Mouse (Mus musculus): ENCODE results near the gene Chp2. TPM values are rescaled to one million over a fixed set of nuclear protein-coding genes. Genes with fewer than 3 reads are reported as not detected.
"Not testable (repeated sequence)": the region's sequence is repeated elsewhere in the genome, so short reads cannot be mapped to it uniquely, and the experiment has no call there.

Chp2 gene
- polyA plus RNA-seq, 1 experiment from 2014 or later: 0.24 TPM

DNA sequence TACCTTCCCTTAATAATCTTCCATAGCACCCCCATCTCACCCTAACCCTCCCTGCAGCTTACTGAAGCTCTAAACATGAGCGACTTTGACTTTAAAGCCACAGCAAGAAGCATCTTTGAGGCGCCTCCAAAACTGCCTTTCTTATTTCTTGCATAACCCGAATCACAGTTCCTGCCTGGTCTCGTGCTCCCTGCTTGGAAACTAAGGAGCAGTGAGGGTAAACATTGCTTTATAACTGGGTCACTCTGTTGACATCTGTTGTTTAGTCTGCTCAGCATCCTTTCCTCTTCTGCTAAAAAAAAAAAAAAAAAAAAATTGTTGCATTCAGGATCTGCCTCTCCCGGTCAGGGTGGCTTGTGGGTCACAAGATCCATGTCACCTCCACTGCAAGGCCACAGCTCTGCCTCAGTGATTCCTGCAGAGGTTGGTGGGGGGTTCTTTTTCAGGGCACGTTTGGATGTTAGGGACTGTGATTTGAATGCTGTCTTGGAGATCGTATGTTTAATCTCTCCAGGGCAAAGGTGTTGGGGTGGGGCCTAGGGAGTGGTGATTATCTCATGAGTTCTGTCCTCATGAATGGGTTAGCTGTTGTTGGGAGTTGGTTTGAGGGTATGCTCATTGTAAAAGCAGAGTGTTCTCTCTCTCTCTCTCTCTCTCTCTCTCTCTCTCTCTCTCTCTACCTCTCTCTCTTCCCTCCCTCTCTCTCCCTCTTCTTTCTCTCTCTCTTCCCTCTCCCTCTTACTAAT is 10.8 kb upstream of the Chp2 start:
- H3K9me3 ChIP-seq: no peaks in the 10 kb centered on the region
- 63% methylated on average over 7 of the region's 7 CpGs for WGBS
- no peak for DNase-seq (ENCODE audit: low spot score)
- no peaks in the 10 kb centered on the region for H3K4me1 ChIP-seq (replicated peaks)
- no peaks in the 10 kb centered on the region for H3K27me3 ChIP-seq (ENCODE audit: insufficient read depth, poor library complexity, severe bottlenecking)
- H3K4me3 ChIP-seq: no peak overlapping the region
- no peaks in the 10 kb centered on the region for H3K36me3 ChIP-seq
- no peak overlapping the region for H3K27ac ChIP-seq

- WGBS: 76% methylated on average over 7 of the region's 7 CpGs
- H3K36me3 ChIP-seq: no peaks in the 10 kb centered on the region
- H3K4me3 ChIP-seq: no peak overlapping the region
- H3K9me3 ChIP-seq: no peaks in the 10 kb centered on the region
- H3K27ac ChIP-seq: no peak overlapping the region
- no peaks in the 10 kb centered on the region for H3K27me3 ChIP-seq (ENCODE audit: insufficient read depth, poor library complexity, severe bottlenecking)
- H3K4me1 ChIP-seq (replicated peaks): no peaks in the 10 kb centered on the region
- DNase-seq (ENCODE audit: low spot score): no peak
Measured at GRCm38 (mm10) chr7:122226020-122226742, 6.9 kb downstream of the Chp2 start.

DNA sequence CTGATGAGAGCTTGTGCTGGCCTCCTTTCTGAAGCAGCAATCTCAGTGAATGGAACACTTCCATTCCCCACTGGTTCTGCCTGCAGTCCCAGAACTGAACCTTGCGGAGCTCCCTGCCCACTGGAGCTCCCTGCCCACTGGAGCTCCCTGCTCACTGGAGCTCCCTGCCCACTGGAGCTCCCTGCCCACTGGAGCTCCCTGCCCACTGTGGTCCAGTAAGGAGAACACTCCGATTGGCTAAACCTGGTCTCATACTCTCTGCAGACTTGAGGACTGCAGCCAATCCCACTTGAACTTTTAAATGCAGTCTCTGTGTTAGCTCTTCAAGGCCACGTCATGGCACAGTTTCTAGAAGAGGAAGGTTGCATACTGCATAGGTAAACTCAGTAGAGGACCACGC is 7.4 kb downstream of the Chp2 start:
- Histone ChIP-seq H3K9me3 (no peaks in the 10 kb centered on the region), H3K4me1 (replicated peaks) (no peaks in the 10 kb centered on the region), H3K27me3 (ENCODE audit: insufficient read depth, poor library complexity, severe bottlenecking) (no peaks in the 10 kb centered on the region), H3K27ac (no peak overlapping the region), H3K36me3 (no peaks in the 10 kb centered on the region), H3K4me3 (no peak overlapping the region)
- 92% methylated on average over 4 of the region's 4 CpGs for WGBS
- DNase-seq (ENCODE audit: low spot score): no peak

DNA sequence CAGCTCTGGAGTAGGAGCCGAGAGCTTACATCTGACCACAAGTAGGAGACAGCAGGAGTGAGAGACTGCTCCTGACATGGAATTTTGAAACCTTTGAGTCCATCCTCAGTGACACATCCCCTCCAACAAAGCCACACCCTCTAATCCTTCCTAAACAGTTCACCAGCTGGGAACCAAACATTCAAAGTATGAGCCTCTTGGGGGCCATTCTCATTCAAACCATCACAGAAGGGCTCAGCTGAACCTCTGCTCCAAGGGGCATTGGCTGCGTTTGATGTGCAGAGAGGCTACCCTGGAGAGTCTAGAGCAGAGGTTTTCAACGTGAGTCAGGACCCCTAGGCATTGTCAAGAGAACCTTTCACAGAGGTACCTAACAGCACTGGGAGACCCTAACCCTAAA is 10.0 kb downstream of the Chp2 start:
- Histone ChIP-seq H3K27me3 (ENCODE audit: insufficient read depth, poor library complexity, severe bottlenecking) (no peaks in the 10 kb centered on the region), H3K4me1 (replicated peaks) (no peaks in the 10 kb centered on the region), H3K36me3 (no peaks in the 10 kb centered on the region), H3K27ac (no peak overlapping the region), H3K9me3 (no peaks in the 10 kb centered on the region), H3K4me3 (no peak overlapping the region)
- no peak for DNase-seq (ENCODE audit: low spot score)
- whole genome bisulfite sequencing: 48% methylated on average over 3 of the region's 3 CpGs

- no peak for DNase-seq (ENCODE audit: low spot score)
- WGBS: 65% methylated on average over 4 of the region's 4 CpGs
- H3K27ac ChIP-seq: no peak overlapping the region
Measured at GRCm38 (mm10) chr7:122229916-122230315, 10.6 kb downstream of the Chp2 start.

DNA sequence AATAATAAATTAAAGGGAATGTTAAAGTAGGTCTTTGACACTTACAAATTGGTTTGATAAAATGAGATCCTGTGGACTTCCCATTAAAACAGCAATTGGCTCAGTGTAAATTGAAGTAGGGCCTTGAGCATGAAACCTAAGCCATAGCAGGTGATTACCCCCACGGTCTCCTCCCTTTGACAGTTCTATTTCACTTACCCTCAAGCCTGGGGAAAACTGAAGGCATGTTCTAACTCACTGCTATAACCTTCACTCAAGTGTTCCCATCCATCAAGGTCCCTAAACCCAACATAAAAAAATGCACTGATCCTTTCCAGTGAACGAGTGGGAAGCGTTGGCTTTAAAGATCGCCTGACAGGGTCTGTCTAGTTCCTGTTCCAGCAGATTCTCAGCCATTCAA is 11.6 kb downstream of the Chp2 start:
- H3K27me3 ChIP-seq (ENCODE audit: insufficient read depth, poor library complexity, severe bottlenecking): no peaks in the 10 kb centered on the region
- no peaks in the 10 kb centered on the region for H3K9me3 ChIP-seq
- no peaks in the 10 kb centered on the region for H3K36me3 ChIP-seq
- H3K27ac ChIP-seq: no peak overlapping the region
- whole genome bisulfite sequencing: 90% methylated on average over 4 of the region's 4 CpGs
- H3K4me1 ChIP-seq (replicated peaks): no peaks in the 10 kb centered on the region
- no peak for DNase-seq (ENCODE audit: low spot score)
- H3K4me3 ChIP-seq: no peak overlapping the region

More at GRCm38 (mm10) chr7:122229916-122230315, 10.6 kb downstream of the Chp2 start:
- H3K27me3 ChIP-seq (ENCODE audit: insufficient read depth, poor library complexity, severe bottlenecking): no peaks in the 10 kb centered on the region
- H3K36me3 ChIP-seq: no peaks in the 10 kb centered on the region
- H3K4me3 ChIP-seq: no peak overlapping the region
- no peaks in the 10 kb centered on the region for H3K9me3 ChIP-seq
- H3K4me1 ChIP-seq (replicated peaks): no peaks in the 10 kb centered on the region

DNA sequence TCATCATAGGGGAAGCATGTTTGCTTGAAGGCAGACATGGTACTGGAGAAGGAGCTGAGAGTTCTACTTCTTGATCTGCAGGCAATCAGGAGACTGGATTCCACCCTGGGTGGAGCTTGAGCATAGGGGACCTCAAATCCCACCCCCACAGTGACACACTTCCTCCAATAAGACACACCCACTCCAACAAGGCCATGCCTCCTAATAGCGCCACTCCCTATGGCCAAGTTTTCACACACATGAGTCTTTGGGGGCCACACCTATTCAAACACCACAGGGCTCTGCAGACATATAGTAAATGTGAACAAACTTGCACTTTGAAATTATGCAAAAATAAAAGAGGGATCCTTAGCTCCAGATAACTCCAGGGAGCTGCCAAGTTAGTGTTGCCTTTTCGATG is 19.6 kb downstream of the Chp2 start:
- no peak for DNase-seq (ENCODE audit: low spot score)
- H3K4me1 ChIP-seq (replicated peaks): 0 out of 2 replicates have a peak, but pooled peaks cover 2% of the 10 kb centered on the region
- no peaks in the 10 kb centered on the region for H3K9me3 ChIP-seq
- no peak overlapping the region for H3K4me3 ChIP-seq
- WGBS: 95% methylated on average over 2 of the region's 2 CpGs
- H3K36me3 ChIP-seq: no peaks in the 10 kb centered on the region
- no peak overlapping the region for H3K27ac ChIP-seq
- H3K27me3 ChIP-seq (ENCODE audit: insufficient read depth, poor library complexity, severe bottlenecking): no peaks in the 10 kb centered on the region

- WGBS: 84% methylated on average over 6 of the region's 6 CpGs
- DNase-seq (ENCODE audit: low spot score): no peak
- no peaks in the 10 kb centered on the region for H3K36me3 ChIP-seq
- no peaks in the 10 kb centered on the region for H3K27me3 ChIP-seq (ENCODE audit: insufficient read depth, poor library complexity, severe bottlenecking)
- H3K4me3 ChIP-seq: no peak overlapping the region
- no peak overlapping the region for H3K27ac ChIP-seq
- H3K4me1 ChIP-seq (replicated peaks): 0 out of 2 replicates have a peak, but pooled peaks cover 4% of the 10 kb centered on the region
- H3K9me3 ChIP-seq: no peaks in the 10 kb centered on the region
Measured at GRCm38 (mm10) chr7:122240413-122241119, 21.3 kb downstream of the Chp2 start.

DNA sequence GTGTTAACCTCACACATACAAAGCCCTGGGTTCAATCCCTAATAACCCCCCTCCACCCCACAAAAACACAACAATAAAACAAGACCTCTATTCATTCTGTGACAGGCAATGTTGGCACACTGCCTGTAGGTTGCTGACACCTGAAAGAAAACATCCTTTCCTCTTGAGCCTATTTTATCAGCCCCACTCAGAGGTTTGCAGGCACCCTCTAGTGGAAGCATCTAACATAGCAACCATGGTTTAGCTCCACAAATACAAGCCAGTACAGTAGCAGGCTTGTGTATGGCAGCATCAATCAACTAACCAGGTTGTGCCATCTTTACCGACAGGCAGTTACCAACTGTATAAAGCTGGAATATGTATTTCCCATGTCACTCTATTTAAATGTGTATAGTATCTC is 23.0 kb downstream of the Chp2 start:
- H3K27me3 ChIP-seq (ENCODE audit: insufficient read depth, poor library complexity, severe bottlenecking): no peaks in the 10 kb centered on the region
- no peak overlapping the region for H3K4me3 ChIP-seq
- H3K27ac ChIP-seq: no peak overlapping the region
- WGBS: 65% methylated on average over 1 of the region's 1 CpGs
- no peaks in the 10 kb centered on the region for H3K36me3 ChIP-seq
- no peaks in the 10 kb centered on the region for H3K9me3 ChIP-seq
- DNase-seq (ENCODE audit: low spot score): peak; percentile 20
- 0 out of 2 replicates have a peak, but pooled peaks cover 4% of the 10 kb centered on the region for H3K4me1 ChIP-seq (replicated peaks)

DNA sequence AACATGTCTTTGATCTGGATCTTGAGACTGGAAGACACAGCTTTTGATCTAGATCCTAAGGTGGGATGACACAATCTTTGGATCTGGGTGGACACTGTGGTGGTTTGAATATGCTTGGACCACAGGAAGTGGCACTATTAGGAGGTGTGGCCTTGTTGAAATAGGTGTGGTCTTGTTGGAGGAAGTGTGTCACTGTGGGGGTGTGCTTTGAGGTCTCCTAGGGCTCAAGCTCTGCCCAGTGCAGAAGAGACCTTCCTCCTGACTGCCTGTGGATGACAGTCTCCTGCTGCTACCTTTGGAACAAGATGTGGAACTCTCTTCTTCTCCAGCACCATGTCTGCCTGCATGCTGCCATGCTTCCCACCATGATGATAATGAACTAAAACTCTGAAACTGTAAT is 23.4 kb downstream of the Chp2 start:
- not testable (repeated sequence) for H3K4me1 ChIP-seq (replicated peaks); H3K9me3 ChIP-seq; H3K36me3 ChIP-seq; H3K4me3 ChIP-seq; H3K27ac ChIP-seq; H3K27me3 ChIP-seq (ENCODE audit: insufficient read depth, poor library complexity, severe bottlenecking); DNase-seq (ENCODE audit: low spot score)

- H3K27me3 ChIP-seq (ENCODE audit: insufficient read depth, poor library complexity, severe bottlenecking): no peaks in the 10 kb centered on the region
- no peak overlapping the region for H3K27ac ChIP-seq
- H3K36me3 ChIP-seq: no peaks in the 10 kb centered on the region
- no peak overlapping the region for H3K4me3 ChIP-seq
- WGBS: 35% methylated on average over 7 of the region's 7 CpGs
- H3K9me3 ChIP-seq: no peaks in the 10 kb centered on the region
- H3K4me1 ChIP-seq (replicated peaks): 0 out of 2 replicates have a peak, but pooled peaks cover 4% of the 10 kb centered on the region
- DNase-seq (ENCODE audit: low spot score): no peak
Measured at GRCm38 (mm10) chr7:122244166-122244565, 24.9 kb downstream of the Chp2 start.

DNA sequence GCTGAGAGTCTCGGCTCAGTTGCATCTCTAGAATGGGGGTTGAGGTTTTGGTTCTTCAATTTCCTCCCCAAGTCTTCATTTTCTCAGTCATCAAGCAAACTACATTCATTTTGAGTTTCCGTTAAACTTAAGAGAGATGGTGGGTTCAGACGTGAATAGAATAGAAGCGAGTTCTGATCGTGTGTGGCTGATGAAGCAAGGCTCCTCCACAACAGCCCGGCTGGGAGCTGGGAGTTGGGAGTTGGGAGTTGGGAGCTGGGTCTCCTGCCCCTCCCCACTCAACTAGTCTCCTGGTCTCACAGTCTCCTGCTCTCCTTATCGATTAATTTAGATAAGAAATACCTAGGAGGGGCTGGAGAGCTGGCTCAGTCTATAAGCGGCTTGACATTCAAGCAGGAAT is 25.3 kb downstream of the Chp2 start:
- no peak overlapping the region for H3K27ac ChIP-seq
- no peaks in the 10 kb centered on the region for H3K9me3 ChIP-seq
- H3K4me3 ChIP-seq: no peak overlapping the region
- no peaks in the 10 kb centered on the region for H3K36me3 ChIP-seq
- 65% methylated on average over 8 of the region's 8 CpGs for WGBS
- no peak for DNase-seq (ENCODE audit: low spot score)
- H3K4me1 ChIP-seq (replicated peaks): 0 out of 2 replicates have a peak, but pooled peaks cover 4% of the 10 kb centered on the region
- H3K27me3 ChIP-seq (ENCODE audit: insufficient read depth, poor library complexity, severe bottlenecking): no peaks in the 10 kb centered on the region

GRCm38 (mm10) chr7:122245976-122246375 is 26.7 kb downstream of the Chp2 start:
- no peaks in the 10 kb centered on the region for H3K9me3 ChIP-seq
- H3K4me1 ChIP-seq (replicated peaks): 0 out of 2 replicates have a peak, but pooled peaks cover 4% of the 10 kb centered on the region
- no peaks in the 10 kb centered on the region for H3K36me3 ChIP-seq
- H3K4me3 ChIP-seq: no peak overlapping the region
- no peak overlapping the region for H3K27ac ChIP-seq
- no peaks in the 10 kb centered on the region for H3K27me3 ChIP-seq (ENCODE audit: insufficient read depth, poor library complexity, severe bottlenecking)
- 59% methylated on average over 4 of the region's 5 CpGs for WGBS
- no peak for DNase-seq (ENCODE audit: low spot score)

All from hindbrain, embryonic 10.5 days (tissue).